Mouse (Mus musculus): ENCODE measurements around the gene Tbc1d22b. TPM values are rescaled to one million over a fixed set of nuclear protein-coding genes. Genes with fewer than 3 reads are reported as not detected.
A peak's percentile ranks its signal among the peaks of the same experiment; 100 is the strongest.
"Not testable (repeated sequence)": the region's sequence is repeated elsewhere in the genome, so short reads cannot be mapped to it uniquely, and the experiment has no call there.

The Tbc1d22b gene
- polyA plus RNA-seq, 1 experiment from 2014 or later, result 15.6 TPM

GRCm38 (mm10) chr17:29595891-29596770 is 46.5 kb downstream of the Tbc1d22b start:
- Histone ChIP-seq H3K27ac (ENCODE audit: low read length) (no peak overlapping the region), H3K36me3 (ENCODE audit: control insufficient read depth, insufficient read depth, low read length) (peaks cover 27% of the 10 kb centered on the region), H3K9me3 (ENCODE audit: control insufficient read depth, low read depth, low read length) (no peaks in the 10 kb centered on the region), H3K4me2 (replicated peaks; ENCODE audit: low read depth, low read length) (no peak overlapping the region), H3K9ac (replicated peaks; ENCODE audit: low read depth, low read length) (no peak overlapping the region), H3K27me3 (ENCODE audit: control insufficient read depth, insufficient read depth, low read length) (no peaks in the 10 kb centered on the region), H3K4me3 (ENCODE audit: low read depth, low read length) (no peak overlapping the region), H3K4me1 (ENCODE audit: control insufficient read depth, insufficient read depth, low read length) (no peaks in the 10 kb centered on the region)
- ATAC-seq (ENCODE audit: insufficient number of reproducible peaks, insufficient read depth, low FRiP score, low read depth), result no peak
- WGBS, result 82% methylated on average over 15 of the region's 15 CpGs

- WGBS, result 88% methylated on average over 13 of the region's 13 CpGs
Measured at GRCm38 (mm10) chr17:29596771-29597132, 47.2 kb downstream of the Tbc1d22b start.

GRCm38 (mm10) chr17:29599051-29599450 is 49.5 kb downstream of the Tbc1d22b start:
- WGBS, result 91% methylated on average over 14 of the region's 14 CpGs

More at GRCm38 (mm10) chr17:29596771-29597132, 47.2 kb downstream of the Tbc1d22b start:
- no peaks in the 10 kb centered on the region for H3K27me3 ChIP-seq (ENCODE audit: control insufficient read depth, insufficient read depth, low read length)
- no peaks in the 10 kb centered on the region for H3K4me1 ChIP-seq (ENCODE audit: control insufficient read depth, insufficient read depth, low read length)
- no peak overlapping the region for H3K4me3 ChIP-seq (ENCODE audit: low read depth, low read length)
- no peak overlapping the region for H3K27ac ChIP-seq (ENCODE audit: low read length)
- no peak overlapping the region for H3K9ac ChIP-seq (replicated peaks; ENCODE audit: low read depth, low read length)
- no peaks in the 10 kb centered on the region for H3K9me3 ChIP-seq (ENCODE audit: control insufficient read depth, low read depth, low read length)
- H3K4me2 ChIP-seq (replicated peaks; ENCODE audit: low read depth, low read length), result no peak overlapping the region
- H3K36me3 ChIP-seq (ENCODE audit: control insufficient read depth, insufficient read depth, low read length), result peaks cover 27% of the 10 kb centered on the region
- no peak for ATAC-seq (ENCODE audit: insufficient number of reproducible peaks, insufficient read depth, low FRiP score, low read depth)

GRCm38 (mm10) chr17:29599537-29599936 is 50.0 kb downstream of the Tbc1d22b start:
- no peaks in the 10 kb centered on the region for H3K4me1 ChIP-seq (ENCODE audit: control insufficient read depth, insufficient read depth, low read length)
- H3K9me3 ChIP-seq (ENCODE audit: control insufficient read depth, low read depth, low read length), result no peaks in the 10 kb centered on the region
- no peak overlapping the region for H3K4me3 ChIP-seq (ENCODE audit: low read depth, low read length)
- 81% methylated on average over 8 of the region's 8 CpGs for WGBS
- ATAC-seq (ENCODE audit: insufficient number of reproducible peaks, insufficient read depth, low FRiP score, low read depth), result no peak
- H3K27me3 ChIP-seq (ENCODE audit: control insufficient read depth, insufficient read depth, low read length), result no peaks in the 10 kb centered on the region
- no peak overlapping the region for H3K27ac ChIP-seq (ENCODE audit: low read length)
- peaks cover 28% of the 10 kb centered on the region for H3K36me3 ChIP-seq (ENCODE audit: control insufficient read depth, insufficient read depth, low read length)
- no peak overlapping the region for H3K4me2 ChIP-seq (replicated peaks; ENCODE audit: low read depth, low read length)
- H3K9ac ChIP-seq (replicated peaks; ENCODE audit: low read depth, low read length), result no peak overlapping the region

More at GRCm38 (mm10) chr17:29599051-29599450, 49.5 kb downstream of the Tbc1d22b start:
- no peak overlapping the region for H3K9ac ChIP-seq (replicated peaks; ENCODE audit: low read depth, low read length)
- H3K36me3 ChIP-seq (ENCODE audit: control insufficient read depth, insufficient read depth, low read length), result peaks cover 31% of the 10 kb centered on the region
- no peaks in the 10 kb centered on the region for H3K9me3 ChIP-seq (ENCODE audit: control insufficient read depth, low read depth, low read length)
- no peak overlapping the region for H3K4me3 ChIP-seq (ENCODE audit: low read depth, low read length)
- H3K4me1 ChIP-seq (ENCODE audit: control insufficient read depth, insufficient read depth, low read length), result no peaks in the 10 kb centered on the region
- no peak overlapping the region for H3K4me2 ChIP-seq (replicated peaks; ENCODE audit: low read depth, low read length)
- no peak for ATAC-seq (ENCODE audit: insufficient number of reproducible peaks, insufficient read depth, low FRiP score, low read depth)
- H3K27ac ChIP-seq (ENCODE audit: low read length), result no peak overlapping the region
- no peaks in the 10 kb centered on the region for H3K27me3 ChIP-seq (ENCODE audit: control insufficient read depth, insufficient read depth, low read length)

- WGBS, result 64% methylated on average over 4 of the region's 4 CpGs
- no peaks in the 10 kb centered on the region for H3K4me1 ChIP-seq (ENCODE audit: control insufficient read depth, insufficient read depth, low read length)
- no peak overlapping the region for H3K9ac ChIP-seq (replicated peaks; ENCODE audit: low read depth, low read length)
- no peak overlapping the region for H3K27ac ChIP-seq (ENCODE audit: low read length)
- no peak overlapping the region for H3K4me2 ChIP-seq (replicated peaks; ENCODE audit: low read depth, low read length)
- H3K4me3 ChIP-seq (ENCODE audit: low read depth, low read length), result no peak overlapping the region
- no peaks in the 10 kb centered on the region for H3K27me3 ChIP-seq (ENCODE audit: control insufficient read depth, insufficient read depth, low read length)
- H3K9me3 ChIP-seq (ENCODE audit: control insufficient read depth, low read depth, low read length), result no peaks in the 10 kb centered on the region
- no peak for ATAC-seq (ENCODE audit: insufficient number of reproducible peaks, insufficient read depth, low FRiP score, low read depth)
- peaks cover 14% of the 10 kb centered on the region for H3K36me3 ChIP-seq (ENCODE audit: control insufficient read depth, insufficient read depth, low read length)
Measured at GRCm38 (mm10) chr17:29601391-29601790, 51.8 kb downstream of the Tbc1d22b start.

- no peak overlapping the region for H3K4me2 ChIP-seq (replicated peaks; ENCODE audit: low read depth, low read length)
- H3K36me3 ChIP-seq (ENCODE audit: control insufficient read depth, insufficient read depth, low read length), result peaks cover 11% of the 10 kb centered on the region; the same call in 1 of the 2 replicates
- ATAC-seq (ENCODE audit: insufficient number of reproducible peaks, insufficient read depth, low FRiP score, low read depth), result no peak
- H3K9ac ChIP-seq (replicated peaks; ENCODE audit: low read depth, low read length), result no peak overlapping the region
- H3K4me3 ChIP-seq (ENCODE audit: low read depth, low read length), result no peak overlapping the region
- H3K9me3 ChIP-seq (ENCODE audit: control insufficient read depth, low read depth, low read length), result no peaks in the 10 kb centered on the region
- no peaks in the 10 kb centered on the region for H3K27me3 ChIP-seq (ENCODE audit: control insufficient read depth, insufficient read depth, low read length)
- WGBS, result 23% methylated on average over 6 of the region's 6 CpGs
- no peak overlapping the region for H3K27ac ChIP-seq (ENCODE audit: low read length)
- no peaks in the 10 kb centered on the region for H3K4me1 ChIP-seq (ENCODE audit: control insufficient read depth, insufficient read depth, low read length)
Measured at GRCm38 (mm10) chr17:29603283-29603682, 53.7 kb downstream of the Tbc1d22b start.

GRCm38 (mm10) chr17:29613453-29613852 is 63.9 kb downstream of the Tbc1d22b start:
- H3K9me3 ChIP-seq (ENCODE audit: control insufficient read depth, low read depth, low read length); ATAC-seq (ENCODE audit: insufficient number of reproducible peaks, insufficient read depth, low FRiP score, low read depth); H3K4me2 ChIP-seq (replicated peaks; ENCODE audit: low read depth, low read length); H3K27ac ChIP-seq (ENCODE audit: low read length); H3K36me3 ChIP-seq (ENCODE audit: control insufficient read depth, insufficient read depth, low read length); H3K27me3 ChIP-seq (ENCODE audit: control insufficient read depth, insufficient read depth, low read length); H3K4me3 ChIP-seq (ENCODE audit: low read depth, low read length); H3K9ac ChIP-seq (replicated peaks; ENCODE audit: low read depth, low read length): not testable (repeated sequence)
- WGBS, result 87% methylated on average over 5 of the region's 5 CpGs
- H3K4me1 ChIP-seq (ENCODE audit: control insufficient read depth, insufficient read depth, low read length), result peaks cover 23% of the 10 kb centered on the region

- no peaks in the 10 kb centered on the region for H3K27me3 ChIP-seq (ENCODE audit: control insufficient read depth, insufficient read depth, low read length)
- peak within 1 kb of the TSS; percentile 94 for H3K27ac ChIP-seq (ENCODE audit: low read length)
- peak; percentile 91 for ATAC-seq (ENCODE audit: insufficient number of reproducible peaks, insufficient read depth, low FRiP score, low read depth)
- peak within 1 kb of the TSS; percentile 81 for H3K4me2 ChIP-seq (replicated peaks; ENCODE audit: low read depth, low read length)
- 2% methylated on average over 52 of the region's 52 CpGs for WGBS
- peaks cover 23% of the 10 kb centered on the region for H3K4me1 ChIP-seq (ENCODE audit: control insufficient read depth, insufficient read depth, low read length)
- H3K36me3 ChIP-seq (ENCODE audit: control insufficient read depth, insufficient read depth, low read length), result peaks cover 7% of the 10 kb centered on the region; the same call in 1 of the 2 replicates
- H3K9ac ChIP-seq (replicated peaks; ENCODE audit: low read depth, low read length), result peak within 1 kb of the TSS; percentile 96
- H3K4me3 ChIP-seq (ENCODE audit: low read depth, low read length), result peak within 1 kb of the TSS; percentile 98
- no peaks in the 10 kb centered on the region for H3K9me3 ChIP-seq (ENCODE audit: control insufficient read depth, low read depth, low read length)
Measured at GRCm38 (mm10) chr17:29614115-29615023, 64.8 kb downstream of the Tbc1d22b start, which contains the start of the genes Rnf8 and Gm28043. Gene Rnf8 (plus strand): TSS chr17:29614790. Gene Gm28043 (plus strand): TSS chr17:29614876.
